Mouse (Mus musculus) layer of hippocampus, adult 2 months (tissue): ENCODE data around the gene Slc2a9. TPM values are rescaled to one million over a fixed set of nuclear protein-coding genes. Genes with fewer than 3 reads are reported as not detected.

Experiments
- DNase-seq, 2 experiments: peaks; one replicate each; pipeline ENCODE4 v3.0.0; 2022; ENCODE audit warnings: low spot score in 2 of 2
- H3K27ac ChIP-seq: fragments of 200-600 bp; 2 replicates; pipeline ENCODE4 v1.8.1; 2022
- H3K4me3 ChIP-seq: fragments of 200-600 bp; 2 replicates; pipeline ENCODE4 v1.8.1; 2022; ENCODE audit warnings: mild to moderate bottlenecking
- CTCF ChIP-seq: fragments of 200-600 bp; conservative IDR thresholded peaks from 2 replicates; pipeline ENCODE4 v1.8.1; 2022; ENCODE audit warnings: antibody characterized with exemption, mild to moderate bottlenecking, moderate library complexity
- total RNA-seq, 2 experiments: library from RNA; stranded (reverse); gene quantifications; 2 replicates each; pipeline ENCODE4 v1.2.3; 2021

The Slc2a9 gene
- total RNA-seq, 2 experiments from 2014 or later = 3.2 to 4.2 TPM

DNA sequence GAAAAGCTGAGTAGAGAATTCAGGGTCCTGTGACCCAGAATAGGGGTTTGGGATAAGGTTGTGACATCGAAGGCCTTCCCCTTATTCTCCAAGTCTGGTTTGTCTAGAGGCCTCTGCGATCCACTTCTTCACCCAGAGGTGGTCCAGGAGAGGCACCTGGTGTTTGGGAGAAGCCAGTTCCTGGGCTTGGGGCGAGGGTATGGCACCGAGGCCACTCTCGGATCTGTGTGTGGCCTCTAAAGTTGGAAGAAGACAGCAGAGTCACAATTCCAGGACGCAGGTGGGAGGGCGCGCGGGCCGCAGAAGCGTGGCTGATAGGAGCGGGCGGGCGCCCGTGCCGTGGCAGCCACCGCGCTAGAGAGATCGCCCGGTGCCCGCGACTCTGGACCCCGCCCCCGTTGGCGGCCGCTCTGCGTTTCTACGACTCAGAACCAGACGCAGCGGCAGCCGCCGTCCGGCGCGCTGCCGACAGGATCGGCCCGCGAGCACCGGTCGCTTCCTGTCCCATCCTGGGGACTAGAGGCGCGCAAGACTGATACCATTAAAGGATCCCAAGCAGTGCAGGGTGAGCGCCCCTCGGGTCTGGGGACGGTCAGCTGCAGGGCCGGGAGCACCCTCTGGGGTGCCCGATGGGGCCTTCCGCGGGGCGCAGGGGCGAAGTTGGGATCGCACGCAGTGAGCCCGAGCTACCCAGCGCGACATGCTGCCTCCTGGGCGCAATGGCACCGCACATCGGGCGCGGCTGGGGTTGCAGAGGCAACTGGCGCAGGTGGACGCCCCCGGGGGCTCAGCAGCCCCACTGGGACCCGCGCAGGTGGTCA, 183.8 kb downstream of the Slc2a9 start, which contains the start of gene Drd5:
Gene Drd5, plus strand, starts transcription at position 402 of the 821 bp plus-strand sequence.
- no peak for DNase-seq
- peak; percentile 48 for TF ChIP-seq CTCF
- Histone ChIP-seq H3K27ac (peak within 1 kb of the TSS; percentile 87), H3K4me3 (peak within 1 kb of the TSS; percentile 57)

GRCm38 (mm10) chr5:38309795-38310194, 193.1 kb downstream of the Slc2a9 start:
- no peak for TF ChIP-seq CTCF
- Histone ChIP-seq H3K27ac (no peak overlapping the region), H3K4me3 (no peak overlapping the region)
- DNase-seq = no peak

- peak; percentile 80 for TF ChIP-seq CTCF
- peak; percentile 33 to 68 for DNase-seq
- Histone ChIP-seq H3K27ac (no peak overlapping the region), H3K4me3 (no peak overlapping the region)
Measured at GRCm38 (mm10) chr5:38308873-38309272, 194.1 kb downstream of the Slc2a9 start.

GRCm38 (mm10) chr5:38307255-38308101, 195.5 kb downstream of the Slc2a9 start:
- peak; percentile 87 to 94 for DNase-seq
- H3K27ac ChIP-seq = peak overlapping the region; percentile 74
- H3K4me3 ChIP-seq = peak overlapping the region; percentile 53
- TF ChIP-seq CTCF = peak; percentile 94

GRCm38 (mm10) chr5:38305241-38305640, 197.7 kb downstream of the Slc2a9 start:
- H3K4me3 ChIP-seq = no peak overlapping the region
- no peak for TF ChIP-seq CTCF
- DNase-seq = no peak
- no peak overlapping the region for H3K27ac ChIP-seq

DNA sequence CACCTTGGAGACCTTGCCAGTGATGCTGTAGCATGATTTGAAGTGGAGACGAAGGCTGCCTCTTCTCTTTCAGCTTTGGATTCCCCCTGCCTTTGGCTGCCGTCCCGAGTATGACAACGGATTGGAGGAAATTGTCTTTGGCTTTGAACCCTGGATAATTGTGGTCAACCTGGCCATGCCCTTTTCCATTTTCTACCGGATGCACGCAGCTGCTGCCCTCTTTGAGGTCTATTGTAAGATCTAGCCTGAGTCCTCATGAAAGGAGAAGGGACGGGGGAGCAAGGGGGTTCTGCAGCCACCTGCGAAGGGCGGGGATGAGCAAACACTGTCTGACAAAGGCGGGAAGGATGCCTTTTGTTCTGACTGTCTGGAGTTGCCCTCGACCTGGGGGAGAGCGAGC, 200.3 kb downstream of the Slc2a9 start:
- H3K27ac ChIP-seq = no peak overlapping the region
- no peak for TF ChIP-seq CTCF
- H3K4me3 ChIP-seq = no peak overlapping the region
- no peak for DNase-seq

GRCm38 (mm10) chr5:38301761-38302411, 201.1 kb downstream of the Slc2a9 start:
- no peak for TF ChIP-seq CTCF
- Histone ChIP-seq H3K4me3 (no peak overlapping the region), H3K27ac (no peak overlapping the region)
- no peak for DNase-seq

Other genes with a start within 250 kb of the Slc2a9 start
- 10 to 100 TPM; 30.1 to 32.8 TPM for gene Tmem128, start 243.0 kb downstream of the Slc2a9 start, total RNA-seq
- gene Otop1, start 227.2 kb downstream of the Slc2a9 start, total RNA-seq = under 1 TPM in 1 of 2 experiments, not detected in 1; 0.15 TPM
- 10 to 100 TPM; 15.1 to 18.0 TPM for gene Drd5, start 183.8 kb downstream of the Slc2a9 start, total RNA-seq
- gene Wdr1, start 60.1 kb upstream of the Slc2a9 start, total RNA-seq = 100 to 1,000 TPM; 203 to 212 TPM
- gene Zfp518b, start 181.7 kb upstream of the Slc2a9 start, total RNA-seq = 10 to 100 TPM; 13.1 to 13.9 TPM